Comparison of ENCODE assay signal across 15 mouse cellular contexts in genomic region chr15:88323584-88324375, GRCm38 (mm10).
"Had no signal": no experiment of that assay in that cellular context is flagged by ENCODE, and none has a peak within 500 bp of the region (broad histone marks: within the 10 kb centered on the region; RNA-seq: fewer than 3 reads in every experiment).

No protein-coding gene starts in this region.

- H3K9ac ChIP-seq: liver, embryonic 15.5 days; neural tube, embryonic 12.5 days; stomach, embryonic 15.5 days had no signal

- ATAC-seq: lung, postnatal 0 days had no signal

- H3K27ac ChIP-seq: layer of hippocampus, adult 2 months; limb, embryonic 10.5 days; liver, embryonic 15.5 days; neural tube, embryonic 12.5 days; stomach, embryonic 15.5 days had no signal

- H3K36me3 ChIP-seq: limb, embryonic 10.5 days; liver, embryonic 15.5 days; neural tube, embryonic 12.5 days; stomach, embryonic 15.5 days had no signal

- H3K4me3 ChIP-seq: layer of hippocampus, adult 2 months; limb, embryonic 10.5 days; liver, embryonic 15.5 days; neural tube, embryonic 12.5 days; stomach, embryonic 15.5 days had no signal

- DNase-seq: kidney, adult 8-10 months; kidney, postnatal 10 days; kidney, postnatal 4 days; lung, adult 2 months; lung, postnatal 36 days; right cerebral cortex, postnatal 14 days; thymus, adult 2 months; thymus, postnatal 25 days had no signal

- H3K4me2 ChIP-seq: liver, embryonic 11.5 days; liver, embryonic 15.5 days; neural tube, embryonic 12.5 days; stomach, embryonic 15.5 days had no signal

- H3K9me3 ChIP-seq: limb, embryonic 10.5 days; liver, embryonic 15.5 days; neural tube, embryonic 12.5 days; stomach, embryonic 15.5 days had no signal

- H3K4me1 ChIP-seq: limb, embryonic 10.5 days; liver, embryonic 15.5 days; neural tube, embryonic 12.5 days; stomach, embryonic 15.5 days had no signal

- H3K27me3 ChIP-seq: liver, embryonic 15.5 days; neural tube, embryonic 12.5 days; stomach, embryonic 15.5 days had no signal
